Mouse (Mus musculus) lung, postnatal 4 days (tissue): ENCODE results near the gene Tmc4.
"Not testable (repeated sequence)": the region's sequence is repeated elsewhere in the genome, so short reads cannot be mapped to it uniquely, and the experiment has no call there.

Experiments used
- DNase-seq, 2 experiments: peaks; one replicate each; pipeline ENCODE4 v3.0.0; 2021

The Tmc4 gene

DNA sequence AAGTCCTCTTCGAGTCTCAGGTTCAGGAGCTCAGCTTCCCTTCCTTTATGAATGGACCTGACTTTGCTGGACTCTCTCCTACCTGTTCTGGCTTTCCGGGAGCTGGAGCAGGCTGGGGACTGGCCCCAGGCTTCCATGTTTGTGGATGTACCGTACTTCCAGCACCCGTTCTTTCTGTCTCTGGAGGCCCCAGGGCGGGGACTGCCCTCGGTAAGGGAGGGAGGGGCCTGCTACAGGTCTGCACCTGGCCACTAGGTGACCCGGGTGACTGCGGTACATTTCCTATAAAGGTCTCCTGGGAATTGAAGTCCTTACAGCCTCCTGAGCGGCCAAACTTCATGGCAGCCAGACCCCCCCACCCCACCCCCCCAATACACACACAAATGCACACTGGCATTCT, at the start of gene Tmc4:
Gene Tmc4, minus strand, starts transcription at position 212 of the 400 bp plus-strand sequence.
- DNase-seq, result peak; percentile 61 to 66

- not testable (repeated sequence) for DNase-seq
These were observed 48.1 kb upstream of the Tmc4 start for GRCm38 (mm10) chr7:3725459-3725858.

- not testable (repeated sequence) for DNase-seq
These were observed 42.9 kb upstream of the Tmc4 start, which contains the start of gene Pirb for GRCm38 (mm10) chr7:3720268-3720667. Gene Pirb, minus strand, starts transcription at chr7:3720391.

DNA sequence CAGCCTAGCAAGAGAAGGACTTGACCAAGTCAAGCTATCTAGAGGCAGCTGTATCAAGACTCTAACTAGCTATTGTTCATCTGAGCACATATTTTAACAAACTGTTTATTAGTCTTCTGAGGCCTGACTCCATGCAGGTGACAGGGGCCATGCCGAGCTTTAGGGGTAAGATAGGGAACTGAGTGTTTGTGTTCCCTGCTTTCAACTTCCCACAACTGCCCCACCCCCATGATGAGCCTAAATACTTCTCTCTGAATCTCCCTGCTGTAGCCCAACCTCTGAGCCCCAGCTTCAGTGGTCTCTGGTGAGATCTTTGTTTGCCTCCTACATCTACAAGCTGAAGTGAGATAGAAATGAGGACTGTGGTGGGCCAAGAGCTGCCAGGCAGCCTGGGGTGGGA, 37.9 kb upstream of the Tmc4 start:
- no peak for DNase-seq

DNA sequence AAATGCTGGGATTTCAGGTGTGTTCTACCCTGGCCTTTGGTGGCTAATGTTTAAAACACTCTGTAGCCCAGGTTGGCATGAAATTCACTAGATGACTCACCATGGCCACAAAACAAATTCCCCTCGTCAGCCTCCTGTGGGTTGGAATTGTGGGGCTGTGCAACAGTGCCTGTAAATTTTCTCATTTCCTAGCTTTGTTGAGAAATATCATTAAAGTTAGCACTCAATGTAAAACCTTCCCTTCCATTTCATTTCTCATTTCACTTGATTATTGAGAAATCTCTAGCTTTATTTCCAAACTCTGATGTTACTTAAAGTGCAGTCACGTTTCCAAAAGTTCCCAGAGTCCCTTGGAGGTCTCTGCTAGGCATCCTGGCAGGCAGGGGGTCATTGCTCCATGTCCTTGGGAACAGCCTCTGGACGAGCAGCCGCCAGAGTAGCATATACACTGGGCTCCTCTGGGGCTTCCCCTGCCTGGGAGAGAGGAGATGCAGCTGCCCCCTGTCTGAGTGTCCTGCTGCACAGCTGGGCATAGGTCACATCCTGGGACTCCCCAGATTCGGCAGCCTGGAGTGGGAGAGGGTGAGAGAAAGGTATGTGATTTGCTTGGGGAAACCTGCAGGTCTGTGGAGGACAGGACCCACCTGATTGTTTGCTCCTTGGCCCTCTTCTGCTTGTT, 35.0 kb upstream of the Tmc4 start:
- DNase-seq, result peak in 1 of 2 experiments; percentile 53

DNA sequence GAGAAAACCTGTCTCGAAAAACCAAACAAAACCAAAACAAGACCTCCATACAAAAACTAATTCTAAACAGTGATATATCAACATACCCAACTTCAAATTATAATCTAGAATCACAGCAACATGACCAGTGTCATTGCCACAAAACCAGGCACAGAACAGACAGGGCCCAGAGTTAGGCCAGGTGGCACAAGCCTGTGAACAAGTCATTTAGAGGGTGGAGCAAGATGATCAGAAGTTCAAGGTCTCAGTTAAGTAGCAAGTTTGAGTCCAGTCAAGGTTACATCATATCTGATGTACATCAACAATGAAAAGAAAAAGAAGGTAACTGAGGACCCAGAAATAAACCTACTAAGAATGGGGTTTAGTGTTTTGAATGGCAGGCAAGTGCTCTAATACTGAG, 31.6 kb upstream of the Tmc4 start:
- no peak for DNase-seq

DNA sequence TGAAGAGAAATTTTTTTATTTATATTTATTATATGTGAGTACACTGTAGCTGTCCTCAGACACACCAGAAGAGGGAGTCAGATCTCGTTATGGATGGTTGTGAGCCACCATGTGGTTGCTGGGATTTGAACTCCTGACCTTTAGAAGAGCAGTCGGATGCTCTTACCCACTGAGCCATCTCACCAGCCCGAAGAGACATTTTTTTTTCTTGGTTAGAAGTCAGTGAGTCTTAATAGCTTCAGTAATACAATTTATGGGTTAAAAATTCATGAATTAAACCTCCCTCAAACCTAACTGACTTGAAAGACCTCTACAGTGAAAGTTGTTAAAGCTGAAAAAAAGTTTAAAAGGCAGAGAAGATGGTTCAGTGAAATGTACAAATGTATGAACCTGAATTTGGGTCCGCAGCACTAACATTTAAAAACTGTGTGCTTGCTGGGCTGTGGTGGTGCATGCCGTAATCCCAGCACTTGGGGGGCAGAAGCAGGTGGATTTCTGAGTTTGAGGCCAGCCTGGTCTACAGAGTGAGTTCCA, 31.2 kb upstream of the Tmc4 start:
- DNase-seq, result not testable (repeated sequence)

GRCm38 (mm10) chr7:3707568-3708413, 30.4 kb upstream of the Tmc4 start:
- no peak for DNase-seq

DNA sequence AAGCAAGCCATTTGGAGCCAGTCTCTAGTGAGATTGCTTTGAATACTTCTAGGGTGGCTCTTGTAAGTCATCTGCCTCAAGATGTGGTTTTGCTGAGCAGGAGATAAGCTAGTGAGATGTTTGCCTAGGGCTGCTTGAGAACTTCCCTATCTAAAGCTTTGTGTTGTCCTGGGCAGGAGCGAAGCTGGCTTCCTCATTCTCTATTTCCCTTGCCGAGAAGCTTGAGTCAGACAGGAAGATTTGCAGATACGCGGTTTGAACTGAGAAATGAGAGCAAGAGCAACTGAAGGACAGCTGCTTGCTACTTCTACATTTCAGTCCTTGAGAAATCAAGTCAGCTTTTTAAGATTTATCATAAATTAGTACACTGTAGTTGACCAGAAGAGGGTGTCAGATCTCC, 29.7 kb upstream of the Tmc4 start:
- DNase-seq, result peak in 1 of 2 experiments; percentile 46

GRCm38 (mm10) chr7:3706343-3706934, 29.1 kb upstream of the Tmc4 start:
- peak in 1 of 2 experiments; percentile 23 for DNase-seq

DNA sequence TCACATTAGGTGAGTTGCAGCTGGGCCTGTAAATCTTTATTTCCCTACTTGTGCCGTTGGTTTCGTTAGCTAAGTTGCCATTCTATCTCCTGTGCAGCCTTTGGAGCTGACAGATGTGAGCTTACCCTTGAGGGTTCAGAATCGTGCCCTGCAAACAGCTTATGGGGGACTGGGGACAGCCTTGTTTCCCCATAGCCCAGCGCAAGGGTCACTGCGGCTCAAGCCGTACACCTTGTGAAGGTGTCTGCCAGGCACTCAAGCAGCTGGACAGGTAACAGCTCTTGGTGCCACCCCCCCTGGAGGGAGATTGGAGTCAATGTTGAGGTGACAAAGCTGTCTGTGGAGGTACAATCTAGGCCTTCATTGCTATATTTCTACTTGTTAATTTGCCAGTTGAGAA, 28.6 kb upstream of the Tmc4 start:
- DNase-seq, result no peak

DNA sequence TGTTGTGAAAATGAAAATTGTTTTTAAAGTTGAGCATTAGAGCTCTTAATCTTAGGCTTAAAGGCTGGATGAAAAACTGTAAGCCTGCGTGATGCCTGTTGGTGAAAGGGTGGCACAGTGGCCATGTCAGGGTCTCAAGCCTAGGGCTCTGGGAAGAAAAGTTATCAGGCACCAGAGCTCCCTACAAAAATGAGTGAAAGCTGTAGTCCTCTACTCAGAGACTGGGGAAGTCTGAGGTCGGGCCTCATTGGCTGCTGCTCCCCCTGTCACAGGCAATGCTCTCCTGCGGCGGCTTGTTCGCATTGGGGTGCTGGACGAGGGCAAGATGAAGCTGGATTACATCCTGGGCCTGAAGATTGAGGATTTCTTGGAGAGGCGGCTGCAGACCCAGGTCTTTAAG, 28.1 kb upstream of the Tmc4 start:
- DNase-seq, result peak in 1 of 2 experiments; percentile 20

DNA sequence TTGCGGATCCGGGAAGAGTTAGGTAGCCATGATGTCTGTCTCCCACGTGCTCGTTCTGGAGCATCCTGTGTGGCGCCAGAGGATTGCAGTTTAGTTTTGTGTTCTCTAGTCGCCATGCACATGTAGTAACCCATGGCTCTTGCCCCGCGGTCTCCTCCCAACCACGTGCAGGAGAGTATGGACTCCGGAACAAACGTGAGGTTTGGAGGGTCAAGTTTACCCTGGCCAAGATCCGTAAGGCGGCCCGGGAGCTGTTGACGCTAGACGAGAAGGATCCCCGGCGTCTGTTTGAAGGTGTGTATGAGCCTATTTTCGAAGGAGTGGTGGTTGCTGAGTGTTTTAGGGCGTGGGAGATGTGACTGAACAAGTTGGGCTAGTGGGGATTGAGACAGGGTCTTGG, 27.1 kb upstream of the Tmc4 start:
- no peak for DNase-seq

GRCm38 (mm10) chr7:3703879-3704441, 26.6 kb upstream of the Tmc4 start, which contains the start of gene Rps9:
Gene Rps9, plus strand, starts transcription at chr7:3703993.
- DNase-seq, result peak; percentile 96 to 97

DNA sequence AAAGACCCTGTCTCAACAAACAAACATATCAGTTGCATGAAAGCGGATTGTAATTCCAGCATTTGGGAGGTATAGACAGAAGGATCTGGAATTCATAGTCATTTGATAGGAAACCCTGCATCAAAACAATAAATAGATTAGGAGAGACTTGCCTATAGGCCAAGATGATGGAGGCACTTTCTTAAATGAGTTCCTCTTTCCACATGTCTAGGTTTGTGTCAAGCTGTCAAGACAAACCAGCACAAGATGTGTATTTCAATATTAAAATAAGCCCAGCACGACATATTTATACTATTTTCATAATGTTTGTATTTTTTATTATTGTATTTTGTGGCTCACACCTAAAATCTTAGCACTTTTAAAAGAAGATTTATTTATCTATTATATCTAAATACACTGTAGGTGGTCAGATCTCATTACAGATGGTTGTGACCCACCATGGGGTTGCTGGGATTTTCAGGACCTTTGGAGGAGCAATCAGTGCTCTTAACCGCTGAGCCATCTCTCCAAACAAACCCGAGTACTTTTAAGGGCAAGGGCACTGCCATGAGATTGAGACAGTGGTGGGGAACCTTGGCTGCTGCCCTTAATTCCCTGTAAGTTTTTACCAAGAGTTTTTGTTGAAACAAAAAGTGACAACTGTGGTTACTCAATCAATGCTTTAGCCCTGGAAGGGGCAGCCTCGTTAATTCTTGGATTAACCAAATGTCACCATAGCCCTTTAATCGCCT, 26.0 kb upstream of the Tmc4 start:
- no peak for DNase-seq

DNA sequence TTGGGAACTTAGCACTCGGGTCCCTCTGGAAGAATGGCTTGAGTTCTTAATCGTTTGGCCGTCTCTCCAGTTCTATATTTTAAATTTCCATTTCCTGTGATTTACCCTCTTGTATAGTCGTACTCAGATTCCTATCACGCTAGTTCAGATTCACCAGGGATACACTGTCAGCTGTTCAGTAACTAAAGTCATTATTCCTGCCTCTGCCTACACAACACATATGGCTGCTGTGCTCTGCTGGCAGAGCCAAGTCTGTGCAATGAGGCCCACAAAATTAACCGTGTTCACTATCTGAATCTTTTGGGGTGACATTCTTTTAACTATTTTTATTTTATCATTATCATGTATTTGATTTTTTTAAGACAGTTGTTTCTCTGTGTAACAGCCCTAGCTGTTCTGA, 21.1 kb upstream of the Tmc4 start:
- no peak for DNase-seq

- DNase-seq, result not testable (repeated sequence)
These were observed 17.6 kb upstream of the Tmc4 start for GRCm38 (mm10) chr7:3694949-3695305.

DNA sequence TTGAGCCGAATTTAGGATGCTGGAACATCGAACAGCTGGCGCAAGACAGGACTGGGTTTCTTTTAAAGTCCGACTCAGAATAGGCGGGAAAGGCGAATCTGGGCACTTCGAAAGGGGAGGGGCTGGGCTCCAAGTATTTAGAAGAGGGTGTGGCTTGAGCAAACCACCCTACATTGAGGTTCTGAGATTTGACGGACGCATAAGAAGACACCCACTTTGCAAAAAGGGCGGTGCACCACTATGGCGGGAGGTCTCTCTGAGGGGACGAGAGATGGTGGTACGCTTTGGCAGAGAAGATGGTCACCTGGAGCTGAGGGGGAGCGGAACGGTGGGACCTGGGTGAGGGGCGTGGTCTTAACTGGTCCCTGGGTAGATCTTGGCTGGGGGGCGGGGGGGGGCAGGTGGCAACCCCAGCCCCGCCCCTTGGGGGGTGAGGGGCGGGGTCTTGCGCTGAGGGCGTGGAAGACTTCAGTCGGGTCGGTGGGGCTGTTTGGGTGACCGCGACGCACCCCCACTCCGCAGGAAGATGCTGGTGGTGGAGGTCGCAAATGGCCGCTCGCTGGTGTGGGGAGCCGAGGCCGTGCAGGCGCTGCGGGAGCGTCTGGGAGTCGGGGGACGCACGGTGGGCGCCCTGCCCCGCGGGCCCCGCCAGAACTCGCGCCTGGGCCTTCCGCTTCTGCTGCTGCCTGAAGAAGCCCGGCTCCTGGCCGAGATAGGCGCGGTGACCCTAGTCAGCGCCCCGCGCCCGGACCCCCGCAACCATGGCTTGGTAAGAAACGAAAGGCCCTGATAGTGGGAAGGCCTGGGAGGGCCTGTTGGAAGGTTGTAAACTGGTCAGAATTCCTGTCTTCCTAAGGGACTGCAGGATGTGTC, 17.0 kb upstream of the Tmc4 start:
- DNase-seq, result peak; percentile 84 to 87

DNA sequence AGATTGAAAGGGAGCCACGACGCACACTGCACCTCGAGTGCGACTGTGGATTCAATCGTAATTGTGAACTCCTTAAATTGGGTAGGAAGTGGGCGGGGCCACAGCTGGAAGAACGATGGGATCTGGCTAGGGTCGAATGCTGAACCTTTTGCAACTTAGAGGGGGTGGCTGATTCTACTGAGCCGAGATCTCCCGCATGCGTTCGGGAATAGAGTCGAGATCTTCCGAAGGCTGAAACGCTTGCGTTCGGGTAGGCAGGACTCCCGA, 16.4 kb upstream of the Tmc4 start:
- DNase-seq, result no peak

- DNase-seq, result peak; percentile 98
These were observed 15.8 kb upstream of the Tmc4 start, which contains the start of gene Mboat7 for GRCm38 (mm10) chr7:3692987-3693808. Gene Mboat7, minus strand, starts transcription at chr7:3693523.
